Mouse (Mus musculus) regulatory T cell (primary cell): Measurements from ENCODE around the gene Gm28729.

ENCODE experiments used
- in situ Hi-C: fragments of 300-600 bp; cut with MboI, MseI; formaldehyde crosslinking; loops from one replicate; pipeline ENCODE4 v1.15.1; 2025; ENCODE audit warnings: high pct_unique_total_duplicates

The Gm28729 gene

GRCm38 (mm10) chr9:96463708-96464107 lies 61.4 kb downstream of the Gm28729 start:
- in situ Hi-C loops: no loop called here

GRCm38 (mm10) chr9:96461607-96462006 lies 63.5 kb downstream of the Gm28729 start:
- in situ Hi-C loops: no loop called here

- in situ Hi-C loops: no loop called here
Measured at GRCm38 (mm10) chr9:96460117-96460865, 64.8 kb downstream of the Gm28729 start.

- in situ Hi-C loops: no loop called here
Measured at GRCm38 (mm10) chr9:96455618-96456017, 69.4 kb downstream of the Gm28729 start.

- in situ Hi-C loops: no loop called here
Measured at GRCm38 (mm10) chr9:96452956-96453355, 72.1 kb downstream of the Gm28729 start.

- in situ Hi-C loops: no loop called here
Measured at GRCm38 (mm10) chr9:96450900-96451720, 74.0 kb downstream of the Gm28729 start.

GRCm38 (mm10) chr9:96449514-96449913 lies 75.5 kb downstream of the Gm28729 start:
- in situ Hi-C loops: no loop called here

- in situ Hi-C loops: no loop called here
Measured at GRCm38 (mm10) chr9:96445351-96445750, 79.7 kb downstream of the Gm28729 start.

- in situ Hi-C loops: no loop called here
Measured at GRCm38 (mm10) chr9:96442081-96442480, 83.0 kb downstream of the Gm28729 start.

- in situ Hi-C loops: loop anchor here (5.0 kb wide), 1 partner anchor 41 kb away; no protein-coding TSS in a partner anchor
Measured at GRCm38 (mm10) chr9:96438334-96438871, 86.7 kb downstream of the Gm28729 start.

GRCm38 (mm10) chr9:96437805-96438333 lies 87.2 kb downstream of the Gm28729 start:
- in situ Hi-C loops: loop anchor here (5.0 kb wide), 1 partner anchor 41 kb away; no protein-coding TSS in a partner anchor

GRCm38 (mm10) chr9:96436901-96437804 lies 87.9 kb downstream of the Gm28729 start:
- in situ Hi-C loops: loop anchor here (5.0 kb wide), 1 partner anchor 40 kb away; no protein-coding TSS in a partner anchor
